ENCODE assay signal across 14 mouse cellular contexts in genomic region chr9:28444485-28444884, GRCm38 (mm10).
DNase-seq lines count a peak whose midpoint lies in the region; ATAC-seq lines count a peak whose summit lies in the region.
"Had no signal": no experiment of that assay in that cellular context is flagged by ENCODE, and none has a peak within 500 bp of the region (broad histone marks: within the 10 kb centered on the region; RNA-seq: fewer than 3 reads in every experiment).

No protein-coding gene starts in this region.

- no peaks in the 10 kb centered on the region for H3K36me3 ChIP-seq in heart, embryonic 10.5 days
- H3K36me3 ChIP-seq: kidney, embryonic 15.5 days; limb, embryonic 13.5 days; midbrain, embryonic 15.5 days had no signal

- ATAC-seq in frontal cortex, adult (ENCODE audit: low TSS enrichment) = no peak
- ATAC-seq: hindbrain, embryonic 16.5 days; liver, postnatal 0 days; midbrain, embryonic 15.5 days had no signal

- no peaks in the 10 kb centered on the region for H3K9me3 ChIP-seq in heart, embryonic 10.5 days
- H3K9me3 ChIP-seq: kidney, embryonic 15.5 days; limb, embryonic 13.5 days; midbrain, embryonic 15.5 days had no signal

- H3K27me3 ChIP-seq in heart, embryonic 10.5 days (ENCODE audit: insufficient read depth, poor library complexity, severe bottlenecking) = no peaks in the 10 kb centered on the region
- H3K27me3 ChIP-seq: kidney, embryonic 15.5 days; limb, embryonic 13.5 days; midbrain, embryonic 15.5 days had no signal

- peaks cover 5% of the 10 kb centered on the region; the same call in 1 of the 2 replicates for H3K4me1 ChIP-seq in heart, embryonic 10.5 days
- H3K4me1 ChIP-seq: midbrain, embryonic 15.5 days had no signal

- H3K4me3 ChIP-seq in heart, embryonic 10.5 days = no peak overlapping the region
- H3K4me3 ChIP-seq: kidney, embryonic 15.5 days; limb, embryonic 13.5 days; midbrain, embryonic 15.5 days had no signal

- WGBS in heart, embryonic 10.5 days = 89% methylated on average over 3 of the region's 3 CpGs

- H3K27ac ChIP-seq in heart, embryonic 10.5 days = no peak overlapping the region
- H3K27ac ChIP-seq: kidney, embryonic 15.5 days; limb, embryonic 13.5 days; midbrain, embryonic 15.5 days; stomach, postnatal 0 days had no signal

- intact Hi-C loops in heart, postnatal 36 days (cut with DNase I) = no loop called here

- peak; percentile 5 to 10 for DNase-seq in heart, postnatal 36 days
- DNase-seq in heart, embryonic 10.5 days (ENCODE audit: low spot score) = no peak
- peak; percentile 16 for DNase-seq in right cerebral cortex, postnatal 14 days
- no peak for DNase-seq in right cerebral cortex, postnatal 25 days
- peak; percentile 95 for DNase-seq in cerebellum, adult 9-10 months
- DNase-seq in frontal cortex, postnatal 14 days (ENCODE audit: low spot score in 2 of 2) = no peak
- DNase-seq: adrenal gland, adult 8-10 months; liver, postnatal 0 days had no signal

Comparison
In these comparisons a context has a peak if more than half of its experiments do, and no peak if none do; other contexts are left out.
1. DNase-seq: peak in heart, postnatal 36 days (2 of 2), right cerebral cortex, postnatal 14 days (single experiment) and cerebellum, adult 9-10 months (single experiment); none in heart, embryonic 10.5 days (single experiment), right cerebral cortex, postnatal 25 days (single experiment) and frontal cortex, postnatal 14 days (0 of 2).